Comparison of ENCODE assay signal across 12 mouse cellular contexts in the genomic region with DNA sequence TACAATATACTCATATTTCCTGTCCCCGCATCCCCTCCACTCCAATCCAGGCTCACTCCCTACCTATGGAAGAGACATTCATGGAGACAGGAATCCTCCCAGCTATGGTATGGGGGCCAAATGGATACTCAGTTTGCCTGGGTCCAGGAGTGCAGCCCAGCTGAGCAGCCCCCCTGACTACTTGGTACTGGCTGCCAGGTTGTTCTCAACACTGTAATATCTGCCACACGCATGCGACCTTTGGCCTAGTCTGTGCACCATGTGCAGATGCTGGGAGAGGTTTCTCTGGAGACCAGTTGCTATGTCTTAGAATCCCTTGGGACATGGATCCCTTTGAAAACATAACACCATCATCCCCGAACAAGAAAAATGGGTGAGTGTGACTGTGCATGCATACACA. TPM values are rescaled to one million over a fixed set of nuclear protein-coding genes. Genes with fewer than 3 reads are reported as not detected.
DNase-seq lines count a peak whose midpoint lies in the region; ATAC-seq and TF ChIP-seq lines count a peak whose summit lies in the region.
"Had no signal": no experiment of that assay in that cellular context is flagged by ENCODE, and none has a peak within 500 bp of the region (broad histone marks: within the 10 kb centered on the region; RNA-seq: fewer than 3 reads in every experiment).

No protein-coding gene starts in this region.

- peaks cover 33% of the 10 kb centered on the region for H3K4me1 ChIP-seq in intestine, embryonic 15.5 days (replicated peaks)
- H3K4me1 ChIP-seq in intestine, embryonic 16.5 days (ENCODE audit: control insufficient read depth, insufficient read depth, low read length): peaks cover 30% of the 10 kb centered on the region
- H3K4me1 ChIP-seq in bone marrow macrophage, adult 2 months (ENCODE audit: control insufficient read depth, insufficient read depth, low read length): peaks cover 46% of the 10 kb centered on the region
- peaks cover 49% of the 10 kb centered on the region for H3K4me1 ChIP-seq in hindbrain, embryonic 15.5 days (replicated peaks)
- H3K4me1 ChIP-seq in neural tube, embryonic 12.5 days: peaks cover 35% of the 10 kb centered on the region

- H3K4me3 ChIP-seq in intestine, embryonic 15.5 days (replicated peaks): no peak overlapping the region
- H3K4me3 ChIP-seq in intestine, embryonic 16.5 days (ENCODE audit: low read length): no peak overlapping the region
- H3K4me3 ChIP-seq in bone marrow macrophage, adult 2 months (ENCODE audit: insufficient read depth, low read length): peak overlapping the region; percentile 81
- H3K4me3 ChIP-seq in hindbrain, embryonic 15.5 days: no peak overlapping the region
- no peak overlapping the region for H3K4me3 ChIP-seq in neural tube, embryonic 12.5 days
- H3K4me3 ChIP-seq: stomach, embryonic 15.5 days had no signal

- no peak for ATAC-seq in intestine, embryonic 15.5 days
- no peak for ATAC-seq in intestine, embryonic 16.5 days
- ATAC-seq in hindbrain, embryonic 15.5 days (ENCODE audit: low FRiP score, low read depth): no peak
- ATAC-seq in neural tube, embryonic 12.5 days (ENCODE audit: low FRiP score, low read depth): no peak

- 81% methylated on average over 4 of the region's 4 CpGs for WGBS in intestine, embryonic 15.5 days
- WGBS in intestine, embryonic 16.5 days: 80% methylated on average over 4 of the region's 4 CpGs
- 69% methylated on average over 4 of the region's 4 CpGs for WGBS in hindbrain, embryonic 15.5 days
- WGBS in neural tube, embryonic 12.5 days: 63% methylated on average over 4 of the region's 4 CpGs

- H3K4me2 ChIP-seq in intestine, embryonic 15.5 days (replicated peaks): 0 out of 2 replicates have a peak overlapping the region, but pooled peaks have one; percentile 11
- H3K4me2 ChIP-seq in intestine, embryonic 16.5 days (ENCODE audit: low read depth, low read length): no peak overlapping the region
- peak overlapping the region; percentile 93 for H3K4me2 ChIP-seq in hindbrain, embryonic 15.5 days
- H3K4me2 ChIP-seq in neural tube, embryonic 12.5 days (replicated peaks): peak overlapping the region; percentile 91

- no peak overlapping the region for H3K9ac ChIP-seq in intestine, embryonic 15.5 days
- no peak overlapping the region for H3K9ac ChIP-seq in intestine, embryonic 16.5 days (ENCODE audit: low read depth, low read length)
- no peak overlapping the region for H3K9ac ChIP-seq in hindbrain, embryonic 15.5 days
- H3K9ac ChIP-seq in neural tube, embryonic 12.5 days: no peak overlapping the region
- H3K9ac ChIP-seq: embryonic facial prominence, embryonic 15.5 days; stomach, embryonic 15.5 days had no signal

- no peak overlapping the region for H3K27ac ChIP-seq in intestine, embryonic 15.5 days
- no peak overlapping the region for H3K27ac ChIP-seq in intestine, embryonic 16.5 days (ENCODE audit: low read length)
- H3K27ac ChIP-seq in bone marrow macrophage, adult 2 months (ENCODE audit: insufficient read depth, low read depth, low read length): peak overlapping the region; percentile 96
- H3K27ac ChIP-seq in hindbrain, embryonic 15.5 days (replicated peaks): no peak overlapping the region
- no peak overlapping the region for H3K27ac ChIP-seq in neural tube, embryonic 12.5 days
- H3K27ac ChIP-seq: embryonic facial prominence, embryonic 15.5 days; stomach, embryonic 15.5 days had no signal

- H3K27me3 ChIP-seq in intestine, embryonic 15.5 days (replicated peaks): no peaks in the 10 kb centered on the region
- no peaks in the 10 kb centered on the region for H3K27me3 ChIP-seq in intestine, embryonic 16.5 days (replicated peaks; ENCODE audit: control insufficient read depth, insufficient read depth, low read length)
- no peaks in the 10 kb centered on the region for H3K27me3 ChIP-seq in hindbrain, embryonic 15.5 days
- no peaks in the 10 kb centered on the region for H3K27me3 ChIP-seq in neural tube, embryonic 12.5 days (replicated peaks)
- H3K27me3 ChIP-seq: stomach, embryonic 15.5 days had no signal

- no peaks in the 10 kb centered on the region for H3K36me3 ChIP-seq in intestine, embryonic 15.5 days
- H3K36me3 ChIP-seq in intestine, embryonic 16.5 days (ENCODE audit: control insufficient read depth, insufficient read depth, low read length): no peaks in the 10 kb centered on the region
- H3K36me3 ChIP-seq in hindbrain, embryonic 15.5 days: no peaks in the 10 kb centered on the region
- no peaks in the 10 kb centered on the region for H3K36me3 ChIP-seq in neural tube, embryonic 12.5 days
- H3K36me3 ChIP-seq: embryonic facial prominence, embryonic 15.5 days; stomach, embryonic 15.5 days had no signal

- no peak for TF ChIP-seq POLR2A in bone marrow macrophage, adult 2 months (IDR thresholded peaks at IDR 0.05; ENCODE audit: borderline replicate concordance, low read depth, low read length)

- DNase-seq in thymus, postnatal 25 days: no peak
- DNase-seq in kidney, postnatal 4 days: no peak
- no peak for DNase-seq in gastrocnemius, adult 8-10 months (ENCODE audit: low spot score in 2 of 2)
- DNase-seq: kidney, postnatal 10 days; thymus, postnatal 4 days had no signal

- no peaks in the 10 kb centered on the region for H3K9me3 ChIP-seq in intestine, embryonic 15.5 days
- no peaks in the 10 kb centered on the region for H3K9me3 ChIP-seq in intestine, embryonic 16.5 days (ENCODE audit: control insufficient read depth, low read length)
- H3K9me3 ChIP-seq in hindbrain, embryonic 15.5 days: no peaks in the 10 kb centered on the region
- H3K9me3 ChIP-seq in neural tube, embryonic 12.5 days: no peaks in the 10 kb centered on the region
- H3K9me3 ChIP-seq: embryonic facial prominence, embryonic 15.5 days; stomach, embryonic 15.5 days had no signal

- no peak for TF ChIP-seq CTCF in bone marrow macrophage, adult 2 months (IDR thresholded peaks at IDR 0.05; ENCODE audit: low read depth, low read length)

RNA-seq across cellular contexts. Expression of a gene that starts 2.0 kb away (rescaled TPM):
- polyA plus RNA-seq in intestine, embryonic 15.5 days (2015; fragmentation: Nextera tagmentation; extraction: Ambion mirVana): 9.9 and 11.3 TPM in 2 replicates
- polyA plus RNA-seq in intestine, embryonic 16.5 days (2015; fragmentation: Nextera tagmentation; extraction: Ambion mirVana): 8.6 and 9.2 TPM in 2 replicates
- 388 and 401 TPM in 2 replicates for polyA plus RNA-seq in bone marrow macrophage, adult 2 months (2012; ENCODE audit: insufficient read depth, insufficient read length, missing spikeins)
- polyA plus RNA-seq in hindbrain, embryonic 15.5 days (2015; fragmentation: Nextera tagmentation; extraction: Ambion mirVana): 29.4 and 29.9 TPM in 2 replicates
- polyA plus RNA-seq in neural tube, embryonic 12.5 days (2016; fragmentation: Nextera tagmentation; extraction: Ambion mirVana): 34.1 and 38.3 TPM in 2 replicates
- total RNA-seq in gastrocnemius, adult 8-10 months (2022): 1 to 10 TPM; 1.1 to 1.7 (median 1.1) TPM

RNA-seq across cellular contexts. Expression of a gene that starts 21.4 kb away (rescaled TPM):
- 25.6 and 28.0 TPM in 2 replicates for polyA plus RNA-seq in intestine, embryonic 15.5 days (2015; fragmentation: Nextera tagmentation; extraction: Ambion mirVana)
- polyA plus RNA-seq in intestine, embryonic 16.5 days (2015; fragmentation: Nextera tagmentation; extraction: Ambion mirVana): 26.3 and 27.2 TPM in 2 replicates
- polyA plus RNA-seq in bone marrow macrophage, adult 2 months (2012; ENCODE audit: insufficient read depth, insufficient read length, missing spikeins): 0.61 TPM in 1 of 2 replicates, not detected in the other
- 10.8 and 12.2 TPM in 2 replicates for polyA plus RNA-seq in hindbrain, embryonic 15.5 days (2015; fragmentation: Nextera tagmentation; extraction: Ambion mirVana)
- polyA plus RNA-seq in neural tube, embryonic 12.5 days (2016; fragmentation: Nextera tagmentation; extraction: Ambion mirVana): 12.3 and 14.6 TPM in 2 replicates
- 10 to 100 TPM in 1 of 4 experiments, 1 to 10 TPM in 3; 3.5 to 31.5 (median 5.1) TPM for total RNA-seq in gastrocnemius, adult 8-10 months (2022)

RNA-seq across cellular contexts. Expression of a gene that starts 43.0 kb away (rescaled TPM):
- polyA plus RNA-seq in intestine, embryonic 15.5 days (2015; fragmentation: Nextera tagmentation; extraction: Ambion mirVana): 111 and 126 TPM in 2 replicates
- polyA plus RNA-seq in intestine, embryonic 16.5 days (2015; fragmentation: Nextera tagmentation; extraction: Ambion mirVana): 93.5 and 102 TPM in 2 replicates
- 26.7 and 31.5 TPM in 2 replicates for polyA plus RNA-seq in bone marrow macrophage, adult 2 months (2012; ENCODE audit: insufficient read depth, insufficient read length, missing spikeins)
- polyA plus RNA-seq in hindbrain, embryonic 15.5 days (2015; fragmentation: Nextera tagmentation; extraction: Ambion mirVana): 131 and 135 TPM in 2 replicates
- 236 and 240 TPM in 2 replicates for polyA plus RNA-seq in neural tube, embryonic 12.5 days (2016; fragmentation: Nextera tagmentation; extraction: Ambion mirVana)
- 1 to 10 TPM; 5.9 to 7.9 (median 7.2) TPM for total RNA-seq in gastrocnemius, adult 8-10 months (2022)

RNA-seq across cellular contexts. Expression of a gene that starts 44.9 kb away (rescaled TPM):
- polyA plus RNA-seq in intestine, embryonic 15.5 days (2015; fragmentation: Nextera tagmentation; extraction: Ambion mirVana): 0.01 and 0.11 TPM in 2 replicates
- polyA plus RNA-seq in intestine, embryonic 16.5 days (2015; fragmentation: Nextera tagmentation; extraction: Ambion mirVana): 0.06 and 0.07 TPM in 2 replicates
- 0.09 TPM in 1 of 2 replicates, not detected in the other for polyA plus RNA-seq in bone marrow macrophage, adult 2 months (2012; ENCODE audit: insufficient read depth, insufficient read length, missing spikeins)
- polyA plus RNA-seq in hindbrain, embryonic 15.5 days (2015; fragmentation: Nextera tagmentation; extraction: Ambion mirVana): 1.7 and 2.9 TPM in 2 replicates
- 0.09 and 0.10 TPM in 2 replicates for polyA plus RNA-seq in neural tube, embryonic 12.5 days (2016; fragmentation: Nextera tagmentation; extraction: Ambion mirVana)
- under 1 TPM in 2 of 4 experiments, not detected in 2; 0.02 to 0.03 TPM for total RNA-seq in gastrocnemius, adult 8-10 months (2022)
